Mouse (Mus musculus) MEL (cell line): ENCODE results near the gene Prrc2b. TPM values are rescaled to one million over a fixed set of nuclear protein-coding genes. Genes with fewer than 3 reads are reported as not detected.

Source experiments
- DNase-seq: peaks from one replicate; pipeline ENCODE4 v3.0.0; 2011; ENCODE audit warnings: low read depth, low spot score
- H3K27ac ChIP-seq: 2 replicates; pipeline ENCODE4 v1.5.1; 2012; ENCODE audit warnings: low read depth, mild to moderate bottlenecking, control low read depth, low read length, moderate library complexity; ENCODE audit not compliant: control insufficient read depth
- H3K27me3 ChIP-seq, 2 experiments: fragments of 150-350 bp in 1 of 2; sonication (generic) in 1 of 2; 2 replicates each; pipeline ENCODE4 v1.6.1; 2012; ENCODE audit warnings: low read length in 2 of 2, mild to moderate bottlenecking in 2 of 2, improper control_type of control experiment in 1 of 2, moderate library complexity in 1 of 2; ENCODE audit not compliant: insufficient read depth in 2 of 2, control insufficient read depth in 1 of 2
- H3K36me3 ChIP-seq, 2 experiments: 2 replicates each; pipeline ENCODE4 v1.6.1; 2012 to 2014; ENCODE audit warnings: low read length in 2 of 2, improper control_type of control experiment in 1 of 2, inconsistent platforms in 1 of 2, mild to moderate bottlenecking in 1 of 2; ENCODE audit not compliant: insufficient read depth in 2 of 2, control insufficient read depth in 1 of 2
- H3K4me1 ChIP-seq, 2 experiments: fragments of 150-350 bp in 1 of 2; sonication (generic) in 1 of 2; 2 replicates each; pipeline ENCODE4 v1.6.1; 2012; ENCODE audit warnings: low read length in 2 of 2, improper control_type of control experiment in 1 of 2, mild to moderate bottlenecking in 1 of 2; ENCODE audit not compliant: insufficient read depth in 2 of 2, control insufficient read depth in 1 of 2
- H3K4me3 ChIP-seq, 2 experiments: fragments of 150-350 bp in 1 of 2; sonication (generic) in 1 of 2; 2 replicates each; pipeline ENCODE4 v1.5.1; 2012; ENCODE audit warnings: low read depth in 2 of 2, low read length in 2 of 2, mild to moderate bottlenecking in 2 of 2, moderate library complexity in 2 of 2, control low read depth in 1 of 2, improper control_type of control experiment in 1 of 2; ENCODE audit not compliant: control insufficient read depth in 1 of 2, insufficient read depth in 1 of 2
- H3K79me2 ChIP-seq: 2 replicates; pipeline ENCODE4 v1.6.1; 2012; ENCODE audit warnings: mild to moderate bottlenecking, low read length, moderate library complexity; ENCODE audit not compliant: control insufficient read depth, poor library complexity, insufficient read depth
- H3K9ac ChIP-seq: 2 replicates; pipeline ENCODE4 v1.6.1; 2012; ENCODE audit warnings: low read depth, mild to moderate bottlenecking, control low read depth, low read length, moderate library complexity; ENCODE audit not compliant: control insufficient read depth, poor library complexity, severe bottlenecking
- H3K9me3 ChIP-seq: fragments of 150-350 bp; sonication (generic); replicated peaks from 2 replicates; pipeline ENCODE4 v1.6.1; 2012; ENCODE audit warnings: mild to moderate bottlenecking, low read length, improper control_type of control experiment, moderate library complexity; ENCODE audit not compliant: insufficient read depth
- BHLHE40 ChIP-seq: IDR thresholded peaks from 2 replicates; pipeline ENCODE4 v1.6.1; 2012; ENCODE audit warnings: low read depth, mild to moderate bottlenecking, inconsistent platforms, low read length, improper control_type of control experiment, borderline replicate concordance
- E2F4 ChIP-seq: IDR thresholded peaks from 2 replicates; pipeline ENCODE4 v1.6.1; 2011; ENCODE audit warnings: low read depth, low read length, improper control_type of control experiment, borderline replicate concordance
- ELF1 ChIP-seq: IDR thresholded peaks from 2 replicates; pipeline ENCODE4 v1.6.1; 2014; ENCODE audit warnings: low read depth, mild to moderate bottlenecking, inconsistent platforms, low read length, improper control_type of control experiment, moderate library complexity
- EP300 ChIP-seq, 2 experiments: IDR thresholded peaks; 2 replicates each; pipeline ENCODE4 v1.6.1; 2011; ENCODE audit warnings: improper control_type of control experiment in 2 of 2, low read length in 2 of 2, low read depth in 1 of 2, mild to moderate bottlenecking in 1 of 2
- GABPA ChIP-seq: IDR thresholded peaks from 2 replicates; pipeline ENCODE4 v1.6.1; 2012; ENCODE audit warnings: low read depth, mild to moderate bottlenecking, inconsistent platforms, low read length, improper control_type of control experiment, moderate library complexity
- HCFC1 ChIP-seq: IDR thresholded peaks from 2 replicates; pipeline ENCODE4 v1.6.1; 2012; ENCODE audit warnings: low read depth, mild to moderate bottlenecking, inconsistent platforms, low read length, improper control_type of control experiment, moderate library complexity
- JUND ChIP-seq: IDR thresholded peaks from 2 replicates; pipeline ENCODE4 v1.6.1; 2011; ENCODE audit warnings: low read depth, mild to moderate bottlenecking, improper control_type of control experiment, low read length
- KAT2A ChIP-seq: conservative IDR thresholded peaks from 2 replicates; pipeline ENCODE4 v1.6.1; 2012; ENCODE audit warnings: low read depth, low read length, improper control_type of control experiment, inconsistent platforms
- MXI1 ChIP-seq: IDR thresholded peaks from 2 replicates; pipeline ENCODE4 v1.6.1; 2011; ENCODE audit warnings: mild to moderate bottlenecking, low read depth, low read length, improper control_type of control experiment
- MYC ChIP-seq: IDR thresholded peaks from 2 replicates; pipeline ENCODE4 v1.6.1; 2011; ENCODE audit warnings: low read depth, mild to moderate bottlenecking, low read length, improper control_type of control experiment, moderate library complexity
- NELFE ChIP-seq: IDR thresholded peaks from 2 replicates; pipeline ENCODE4 v1.6.1; 2011; ENCODE audit warnings: low read depth, low read length, improper control_type of control experiment
- POLR2A ChIP-seq, 2 experiments: IDR thresholded peaks; 2 replicates each; pipeline ENCODE4 v1.6.1; 2011 to 2012; ENCODE audit warnings: low read length in 2 of 2, mild to moderate bottlenecking in 2 of 2, control low read depth in 1 of 2, improper control_type of control experiment in 1 of 2, low read depth in 1 of 2, moderate library complexity in 1 of 2; ENCODE audit not compliant: control insufficient read depth in 1 of 2, insufficient read depth in 1 of 2, poor library complexity in 1 of 2
- RAD21 ChIP-seq: IDR thresholded peaks from 2 replicates; pipeline ENCODE4 v1.6.1; 2011; ENCODE audit warnings: mild to moderate bottlenecking, low read depth, low read length, improper control_type of control experiment
- RCOR1 ChIP-seq: IDR thresholded peaks from 2 replicates; pipeline ENCODE4 v1.6.1; 2012; ENCODE audit warnings: low read depth, mild to moderate bottlenecking, inconsistent platforms, low read length, improper control_type of control experiment
- TBP ChIP-seq: IDR thresholded peaks from 2 replicates; pipeline ENCODE4 v1.8.0; 2011; ENCODE audit warnings: low read depth, low read length, improper control_type of control experiment
- TCF12 ChIP-seq: IDR thresholded peaks from 2 replicates; pipeline ENCODE4 v1.6.1; 2014; ENCODE audit warnings: low read depth, mild to moderate bottlenecking, inconsistent platforms, low read length, improper control_type of control experiment, moderate library complexity
- USF1 ChIP-seq: IDR thresholded peaks from 2 replicates; pipeline ENCODE4 v1.6.1; 2014; ENCODE audit warnings: low read depth, mild to moderate bottlenecking, inconsistent platforms, low read length, improper control_type of control experiment, moderate library complexity
- USF2 ChIP-seq, 2 experiments: IDR thresholded peaks; 2 replicates each; pipeline ENCODE4 v1.6.1; 2011 to 2012; ENCODE audit warnings: improper control_type of control experiment in 2 of 2, low read length in 2 of 2, borderline replicate concordance in 1 of 2, inconsistent platforms in 1 of 2, low read depth in 1 of 2, mild to moderate bottlenecking in 1 of 2; ENCODE audit not compliant: insufficient read depth in 1 of 2
- ZMIZ1 ChIP-seq: IDR thresholded peaks from 2 replicates; pipeline ENCODE4 v1.6.1; 2012; ENCODE audit warnings: low read depth, mild to moderate bottlenecking, inconsistent platforms, low read length, improper control_type of control experiment, moderate library complexity
- ZNF384 ChIP-seq: IDR thresholded peaks from 2 replicates; pipeline ENCODE4 v1.6.1; 2012; ENCODE audit warnings: low read depth, mild to moderate bottlenecking, inconsistent platforms, low read length, improper control_type of control experiment
- polyA plus RNA-seq, 2 experiments: library from polyadenylated mRNA; stranded (reverse) in 1 of 2; unstranded in 1 of 2; fragments of >175 nt in 1 of 2; fragments of >200 nt in 1 of 2; gene quantifications; 2 replicates each; pipeline versions ENCODE4 v1.2.1 to v1.2.4; 2012; ENCODE audit warnings: low replicate concordance in 2 of 2, low read depth in 1 of 2; ENCODE audit not compliant: insufficient read length in 2 of 2, insufficient read depth in 1 of 2, missing spikeins in 1 of 2
- total RNA-seq: library from RNA; depleted of rRNA; stranded (reverse); fragments of 300-350 nt; gene quantifications from 2 replicates; pipeline ENCODE4 v1.2.3, GENCODE M21; 2012

Prrc2b gene
- total and polyA plus RNA-seq, 3 experiments = 14.8 to 42.9 (median 42.2) TPM

DNA sequence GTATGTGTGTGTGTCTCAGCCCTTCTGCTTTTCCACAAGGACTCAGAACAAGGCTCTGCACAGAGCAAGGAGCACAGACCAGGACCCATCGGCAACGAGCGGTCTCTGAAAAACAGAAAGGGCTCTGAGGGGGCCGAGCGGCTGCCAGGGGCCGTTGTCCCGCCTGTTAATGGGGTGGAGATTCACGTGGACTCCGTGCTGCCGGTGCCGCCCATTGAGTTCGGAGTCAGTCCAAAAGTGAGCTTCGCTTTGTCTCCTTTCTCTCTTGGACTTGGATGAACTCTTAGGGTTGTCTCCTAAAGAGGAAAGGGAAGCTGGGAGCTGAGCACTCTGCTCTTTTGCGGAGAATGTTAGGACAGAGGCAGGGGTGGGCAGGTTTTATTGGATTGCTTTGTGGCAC, 68.6 kb downstream of the Prrc2b start:
- no peaks in the 10 kb centered on the region for H3K4me1 ChIP-seq
- H3K9ac ChIP-seq = no peak overlapping the region
- H3K9me3 ChIP-seq = no peaks in the 10 kb centered on the region
- H3K79me2 ChIP-seq = no peaks in the 10 kb centered on the region
- H3K4me3 ChIP-seq = no peak overlapping the region
- H3K27me3 ChIP-seq = no peaks in the 10 kb centered on the region
- TF ChIP-seq NELFE = no peak
- no peak for DNase-seq
- no peak overlapping the region for H3K27ac ChIP-seq
- H3K36me3 ChIP-seq = peaks cover 0 to 3% of the 10 kb centered on the region in 2 experiments; a peak in 2 of 4 replicates

GRCm38 (mm10) chr2:32220021-32220420, 69.1 kb downstream of the Prrc2b start:
- no peak for DNase-seq

GRCm38 (mm10) chr2:32220969-32221368, 70.1 kb downstream of the Prrc2b start:
- no peak for DNase-seq
- H3K9ac ChIP-seq = no peak overlapping the region
- no peak overlapping the region for H3K27ac ChIP-seq
- H3K79me2 ChIP-seq = no peaks in the 10 kb centered on the region
- H3K9me3 ChIP-seq = no peaks in the 10 kb centered on the region
- H3K27me3 ChIP-seq = no peaks in the 10 kb centered on the region
- no peaks in the 10 kb centered on the region for H3K4me1 ChIP-seq
- no peak for TF ChIP-seq RCOR1
- no peak for TF ChIP-seq EP300 (IDR thresholded peaks at IDR 0.05; ENCODE audit: low read depth in 1 of 2, low read length in 2 of 2)
- TF ChIP-seq ZMIZ1 = no peak
- TF ChIP-seq ZNF384 = no peak
- no peak for TF ChIP-seq KAT2A
- TF ChIP-seq BHLHE40 = no peak
- no peak for TF ChIP-seq E2F4
- no peak for TF ChIP-seq MXI1
- TF ChIP-seq HCFC1 = no peak
- TF ChIP-seq ELF1 = no peak
- TF ChIP-seq USF2 (IDR thresholded peaks at IDR 0.05; ENCODE audit: borderline replicate concordance in 1 of 2, insufficient read depth in 1 of 2, low read depth in 1 of 2, low read length in 2 of 2) = no peak
- TF ChIP-seq, all 39 proteins: peak for 0
- H3K36me3 ChIP-seq = peaks cover 0 to 3% of the 10 kb centered on the region in 2 experiments; a peak in 2 of 4 replicates
- H3K4me3 ChIP-seq = no peak overlapping the region

More at GRCm38 (mm10) chr2:32220021-32220420, 69.1 kb downstream of the Prrc2b start:
- no peak for TF ChIP-seq TCF12
- no peak for TF ChIP-seq ZMIZ1
- no peak for TF ChIP-seq JUND
- TF ChIP-seq TBP = no peak
- no peak for TF ChIP-seq MYC
- no peak for TF ChIP-seq GABPA
- no peak for TF ChIP-seq POLR2A (IDR thresholded peaks at IDR 0.05; ENCODE audit: control insufficient read depth in 1 of 2, insufficient read depth in 1 of 2, low read depth in 1 of 2, low read length in 2 of 2, poor library complexity in 1 of 2)
- no peak for TF ChIP-seq ELF1
- no peak for TF ChIP-seq EP300 (IDR thresholded peaks at IDR 0.05; ENCODE audit: low read depth in 1 of 2, low read length in 2 of 2)
- no peak for TF ChIP-seq USF1
- no peak for TF ChIP-seq RAD21
- no peaks in the 10 kb centered on the region for H3K79me2 ChIP-seq
- H3K4me3 ChIP-seq = no peak overlapping the region
- H3K27ac ChIP-seq = no peak overlapping the region
- no peaks in the 10 kb centered on the region for H3K9me3 ChIP-seq
- H3K9ac ChIP-seq = no peak overlapping the region
- peaks cover 0 to 3% of the 10 kb centered on the region in 2 experiments; a peak in 2 of 4 replicates for H3K36me3 ChIP-seq
- H3K27me3 ChIP-seq = no peaks in the 10 kb centered on the region
- no peaks in the 10 kb centered on the region for H3K4me1 ChIP-seq
